Mouse (Mus musculus) kidney, postnatal 0 days (tissue): ENCODE measurements around the gene Hnf1b. TPM values are rescaled to one million over a fixed set of nuclear protein-coding genes. Genes with fewer than 3 reads are reported as not detected.

Source experiments
- ATAC-seq: fragments of 200-750 bp; cut with Nextera tagmentation; replicated peaks from 2 replicates; pipeline ENCODE4 v1.8.0; 2017; ENCODE audit warnings: low read depth, moderate number of reproducible peaks, moderate TSS enrichment, moderate library complexity; ENCODE audit not compliant: low FRiP score
- DNase-seq: peaks from one replicate; pipeline ENCODE4 v3.0.0-alpha.2; 2016; ENCODE audit warnings: low spot score
- H3K27ac ChIP-seq: fragments of 300-500 bp; sonication (generic); 2 replicates; pipeline ENCODE4 v1.5.1; 2014; ENCODE audit warnings: mild to moderate bottlenecking
- H3K27me3 ChIP-seq: fragments of 300-500 bp; sonication (generic); 2 replicates; pipeline ENCODE4 v1.6.1; 2014; ENCODE audit warnings: low read length, mixed read lengths; ENCODE audit not compliant: insufficient read depth
- H3K36me3 ChIP-seq: fragments of 300-500 bp; sonication (generic); 2 replicates; pipeline ENCODE4 v1.6.1; 2014; ENCODE audit warnings: low read length, mixed read lengths; ENCODE audit not compliant: insufficient read depth
- H3K4me1 ChIP-seq: fragments of 300-500 bp; sonication (generic); replicated peaks from 2 replicates; pipeline ENCODE4 v1.6.1; 2014; ENCODE audit warnings: antibody characterized with exemption, low read length, mixed read lengths; ENCODE audit not compliant: insufficient read depth
- H3K4me2 ChIP-seq: fragments of 300-500 bp; sonication (generic); 2 replicates; pipeline ENCODE4 v1.6.1; 2014; ENCODE audit warnings: mild to moderate bottlenecking, low read length, moderate library complexity, mixed read lengths
- H3K4me3 ChIP-seq: fragments of 300-500 bp; sonication (generic); replicated peaks from 2 replicates; pipeline ENCODE4 v1.5.1; 2014; ENCODE audit warnings: low read depth, low read length
- H3K9ac ChIP-seq: fragments of 300-500 bp; sonication (generic); 2 replicates; pipeline ENCODE4 v1.6.1; 2014; ENCODE audit warnings: low read depth, low read length
- H3K9me3 ChIP-seq: fragments of 300-500 bp; sonication (generic); replicated peaks from 2 replicates; pipeline ENCODE4 v1.6.1; 2016; ENCODE audit warnings: low read length, inconsistent platforms, mixed read lengths
- CTCF ChIP-seq: IDR thresholded peaks from 2 replicates; pipeline ENCODE4 v1.5.1; 2016; ENCODE audit warnings: antibody characterized with exemption, low read depth, mild to moderate bottlenecking, moderate library complexity
- WGBS: fragments of 180-500 bp; shearing (Covaris S2); extraction: QIAGEN DNeasy Blood & Tissue Kit; methylation state at CpG from one replicate; pipeline ENCODE4 v1.1.7; 2014; 5-methylcytosine and 5-hydroxymethylcytosine counted together
- polyA plus RNA-seq: library from polyadenylated mRNA; unstranded; fragments of >200 nt; fragmentation: Nextera tagmentation; extraction: Ambion mirVana; gene quantifications from 2 replicates; pipeline ENCODE4 v1.2.1, GENCODE M21; 2015

Gene Hnf1b
- polyA plus RNA-seq, 1 experiment from 2014 or later: 88.8 TPM

GRCm38 (mm10) chr11:83882552-83882951, 32.7 kb downstream of the Hnf1b start:
- Histone ChIP-seq H3K27ac (peak overlapping the region; percentile 58; the same call in 1 of the 2 replicates), H3K9ac (no peak overlapping the region), H3K4me1 (no peaks in the 10 kb centered on the region), H3K27me3 (no peaks in the 10 kb centered on the region), H3K4me2 (no peak overlapping the region), H3K36me3 (0 out of 2 replicates have a peak, but pooled peaks cover 10% of the 10 kb centered on the region), H3K4me3 (no peak overlapping the region), H3K9me3 (no peaks in the 10 kb centered on the region)
- WGBS: 30% methylated on average over 6 of the region's 6 CpGs
- no peak for DNase-seq
- no peak for ATAC-seq
- no peak for TF ChIP-seq CTCF

- Histone ChIP-seq H3K4me1 (no peaks in the 10 kb centered on the region), H3K27ac (peak overlapping the region; percentile 58), H3K9ac (no peak overlapping the region), H3K4me3 (no peak overlapping the region), H3K27me3 (no peaks in the 10 kb centered on the region), H3K36me3 (0 out of 2 replicates have a peak, but pooled peaks cover 10% of the 10 kb centered on the region), H3K9me3 (no peaks in the 10 kb centered on the region), H3K4me2 (no peak overlapping the region)
- ATAC-seq (no peak), DNase-seq (no peak)
- 47% methylated on average over 6 of the region's 6 CpGs for WGBS
- TF ChIP-seq CTCF: no peak
Measured at GRCm38 (mm10) chr11:83883074-83883473, 33.2 kb downstream of the Hnf1b start.

- Histone ChIP-seq H3K4me2 (no peak overlapping the region), H3K36me3 (0 out of 2 replicates have a peak, but pooled peaks cover 10% of the 10 kb centered on the region), H3K9me3 (no peaks in the 10 kb centered on the region), H3K4me1 (no peaks in the 10 kb centered on the region), H3K27me3 (no peaks in the 10 kb centered on the region), H3K4me3 (no peak overlapping the region), H3K27ac (peak overlapping the region; percentile 58; the same call in 1 of the 2 replicates), H3K9ac (no peak overlapping the region)
- 67% methylated on average over 9 of the region's 9 CpGs for WGBS
- TF ChIP-seq CTCF: no peak
- ATAC-seq (peak; percentile 65; the same call in 1 of the 2 replicates), DNase-seq (no peak)
Measured at GRCm38 (mm10) chr11:83883812-83884211, 33.9 kb downstream of the Hnf1b start.

- DNase-seq (no peak), ATAC-seq (peak; percentile 49; the same call in 1 of the 2 replicates)
- 76% methylated on average over 8 of the region's 8 CpGs for WGBS
- Histone ChIP-seq H3K4me2 (no peak overlapping the region), H3K9me3 (no peaks in the 10 kb centered on the region), H3K4me1 (no peaks in the 10 kb centered on the region), H3K9ac (no peak overlapping the region), H3K4me3 (no peak overlapping the region), H3K27me3 (no peaks in the 10 kb centered on the region), H3K27ac (0 out of 2 replicates have a peak overlapping the region, but pooled peaks have one; percentile 25), H3K36me3 (peaks cover 8% of the 10 kb centered on the region; the same call in 1 of the 2 replicates)
- no peak for TF ChIP-seq CTCF
Measured at GRCm38 (mm10) chr11:83885175-83885574, 35.3 kb downstream of the Hnf1b start.

GRCm38 (mm10) chr11:83886746-83887145, 36.9 kb downstream of the Hnf1b start:
- Histone ChIP-seq H3K9ac (no peak overlapping the region), H3K36me3 (peaks cover 12% of the 10 kb centered on the region; the same call in 1 of the 2 replicates), H3K4me1 (no peaks in the 10 kb centered on the region), H3K9me3 (no peaks in the 10 kb centered on the region), H3K27me3 (no peaks in the 10 kb centered on the region), H3K4me3 (no peak overlapping the region), H3K27ac (peak overlapping the region; percentile 37), H3K4me2 (no peak overlapping the region)
- DNase-seq (no peak), ATAC-seq (no peak)
- WGBS: 75% methylated on average over 3 of the region's 3 CpGs
- TF ChIP-seq CTCF: no peak

- DNase-seq (no peak), ATAC-seq (no peak)
- peaks cover 18% of the 10 kb centered on the region; the same call in 1 of the 2 replicates for H3K36me3 ChIP-seq
- H3K9ac ChIP-seq: no peak overlapping the region
- no peak overlapping the region for H3K4me2 ChIP-seq
- no peaks in the 10 kb centered on the region for H3K27me3 ChIP-seq
- TF ChIP-seq CTCF: no peak
- H3K4me3 ChIP-seq: no peak overlapping the region
- H3K27ac ChIP-seq: peak overlapping the region; percentile 54; the same call in 1 of the 2 replicates
- H3K4me1 ChIP-seq: no peaks in the 10 kb centered on the region
- no peaks in the 10 kb centered on the region for H3K9me3 ChIP-seq
- WGBS: 33% methylated on average over 6 of the region's 6 CpGs
Measured at GRCm38 (mm10) chr11:83891366-83891765, 41.5 kb downstream of the Hnf1b start.

- Histone ChIP-seq H3K4me3 (no peak overlapping the region), H3K9me3 (no peaks in the 10 kb centered on the region), H3K36me3 (peaks cover 21% of the 10 kb centered on the region; the same call in 1 of the 2 replicates), H3K27ac (peak overlapping the region; percentile 15; the same call in 1 of the 2 replicates), H3K9ac (no peak overlapping the region), H3K4me2 (no peak overlapping the region), H3K27me3 (no peaks in the 10 kb centered on the region), H3K4me1 (no peaks in the 10 kb centered on the region)
- DNase-seq (no peak), ATAC-seq (no peak)
- TF ChIP-seq CTCF: no peak
- WGBS: 61% methylated on average over 9 of the region's 9 CpGs
Measured at GRCm38 (mm10) chr11:83893325-83893724, 43.5 kb downstream of the Hnf1b start.
